Mouse (Mus musculus) thymus, postnatal 25 days (tissue): ENCODE measurements at regions not wholly inside any gene's neighbourhood (a gene's known extent, or its start where the extent isn't known, plus 50 kb on each side); places are given as distances from the start of the nearest gene placed in this dataset.
A peak's percentile ranks its signal among the peaks of the same experiment; 100 is the strongest.

Experiments used
- DNase-seq: peaks from one replicate; pipeline ENCODE4 v3.0.0; 2022

GRCm38 (mm10) chr2:173456083-173456482 lies 66.3 kb upstream of the 1700021F07Rik start:
- DNase-seq, result peak; percentile 55

- peak; percentile 0 for DNase-seq
Observed at GRCm38 (mm10) chr2:173456924-173457623, 65.3 kb upstream of the 1700021F07Rik start.

- DNase-seq, result peak; percentile 1
Observed at GRCm38 (mm10) chr2:173457624-173458320, 64.6 kb upstream of the 1700021F07Rik start.

GRCm38 (mm10) chr2:173458861-173459260 lies 63.5 kb upstream of the 1700021F07Rik start:
- no peak for DNase-seq

- no peak for DNase-seq
Observed at GRCm38 (mm10) chr2:173463313-173463712, 59.1 kb upstream of the 1700021F07Rik start.

- no peak for DNase-seq
Observed at GRCm38 (mm10) chr2:173464562-173464961, 57.8 kb upstream of the 1700021F07Rik start.

- no peak for DNase-seq
Observed at GRCm38 (mm10) chr2:173465006-173465620, 57.3 kb upstream of the 1700021F07Rik start.

GRCm38 (mm10) chr2:173468136-173468535 lies 54.2 kb upstream of the 1700021F07Rik start:
- DNase-seq, result no peak

- peak; percentile 79 for DNase-seq
Observed at GRCm38 (mm10) chr2:173469756-173470155, 52.6 kb upstream of the 1700021F07Rik start.
